19 mouse cellular contexts compared by ENCODE assay signal in the genomic region with DNA sequence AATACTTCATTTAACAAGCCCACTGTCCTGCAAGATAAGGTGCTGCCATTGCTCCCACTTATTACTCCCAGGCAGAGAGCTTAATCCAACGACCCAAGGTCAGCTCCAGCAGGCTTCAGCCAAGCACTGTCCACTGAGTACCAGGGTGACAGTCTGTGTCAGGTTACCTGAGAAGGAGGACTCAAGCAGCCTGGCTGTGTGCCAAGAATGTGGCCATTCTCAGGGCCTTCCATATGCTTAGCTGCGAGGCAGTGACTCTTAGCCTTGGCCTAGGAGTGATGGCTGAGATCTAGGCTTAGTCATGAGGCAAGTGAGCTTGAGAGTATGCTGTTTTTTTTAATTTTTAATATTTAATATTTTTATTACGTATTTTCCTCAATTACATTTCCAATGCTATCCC.
DNase-seq lines count a peak whose midpoint lies in the region; ATAC-seq lines count a peak whose summit lies in the region.
"Had no signal": no experiment of that assay in that cellular context is flagged by ENCODE, and none has a peak within 500 bp of the region (broad histone marks: within the 10 kb centered on the region; RNA-seq: fewer than 3 reads in every experiment).

No protein-coding gene starts in this region.

- H3K4me1 ChIP-seq in kidney, embryonic 15.5 days: no peaks in the 10 kb centered on the region
- H3K4me1 ChIP-seq: embryonic facial prominence, embryonic 13.5 days; forebrain, embryonic 12.5 days; hindbrain, embryonic 10.5 days had no signal

- H3K9ac ChIP-seq in kidney, embryonic 15.5 days: no peak overlapping the region
- H3K9ac ChIP-seq: embryonic facial prominence, embryonic 13.5 days; forebrain, embryonic 12.5 days; hindbrain, embryonic 14.5 days had no signal

- no peak overlapping the region for H3K27ac ChIP-seq in kidney, embryonic 15.5 days
- H3K27ac ChIP-seq: embryonic facial prominence, embryonic 13.5 days; forebrain, embryonic 12.5 days; gastrocnemius, adult 2 months; heart, embryonic 10.5 days; hindbrain, embryonic 10.5 days; hindbrain, embryonic 14.5 days had no signal

- 0 out of 2 replicates have a peak, but pooled peaks have one; percentile 52 for ATAC-seq in kidney, embryonic 15.5 days (replicated peaks; ENCODE audit: low FRiP score)
- ATAC-seq: activated CD4-positive, CD25-positive, alpha-beta regulatory T cell, adult 4 months; forebrain, embryonic 16.5 days had no signal

- H3K4me3 ChIP-seq in kidney, embryonic 15.5 days (replicated peaks): no peak overlapping the region
- H3K4me3 ChIP-seq: embryonic facial prominence, embryonic 13.5 days; forebrain, embryonic 12.5 days; gastrocnemius, adult 2 months; heart, embryonic 10.5 days; hindbrain, embryonic 10.5 days had no signal

- WGBS in kidney, embryonic 15.5 days: 66% methylated on average over 3 of the region's 3 CpGs

- DNase-seq in cerebellum, postnatal 10 days: peak; percentile 48 to 52
- DNase-seq in cerebellum, adult 9-11 months: no peak
- DNase-seq in kidney, postnatal 14 days: no peak
- DNase-seq in 416B (ENCODE audit: low read depth): peak; percentile 19
- peak; percentile 9 for DNase-seq in skeletal muscle tissue, adult 2 months (ENCODE audit: low read depth, low spot score)
- DNase-seq in left cerebral cortex, postnatal 4 days: no peak
- DNase-seq: adrenal gland, postnatal 14 days; cerebellum, adult 2 months; cerebellum, postnatal 36 days; gastrocnemius, adult 2 months; gastrocnemius, postnatal 25 days had no signal

- no peaks in the 10 kb centered on the region for H3K36me3 ChIP-seq in kidney, embryonic 15.5 days
- H3K36me3 ChIP-seq: embryonic facial prominence, embryonic 13.5 days; forebrain, embryonic 12.5 days; heart, embryonic 10.5 days; hindbrain, embryonic 10.5 days had no signal

- no peaks in the 10 kb centered on the region for H3K9me3 ChIP-seq in kidney, embryonic 15.5 days (replicated peaks)
- H3K9me3 ChIP-seq: embryonic facial prominence, embryonic 13.5 days; forebrain, embryonic 12.5 days; heart, embryonic 10.5 days; hindbrain, embryonic 10.5 days had no signal

- intact Hi-C loops in left cerebral cortex, postnatal 4 days (cut with DNase I): no loop called here

- no peak overlapping the region for H3K4me2 ChIP-seq in kidney, embryonic 15.5 days
- H3K4me2 ChIP-seq: embryonic facial prominence, embryonic 13.5 days; forebrain, embryonic 12.5 days; hindbrain, embryonic 14.5 days had no signal

- no peaks in the 10 kb centered on the region for H3K27me3 ChIP-seq in kidney, embryonic 15.5 days
- H3K27me3 ChIP-seq: embryonic facial prominence, embryonic 13.5 days; forebrain, embryonic 12.5 days had no signal

Comparison
In these comparisons a context has a peak if more than half of its experiments do, and no peak if none do; other contexts are left out.
1. DNase-seq: peak in cerebellum, postnatal 10 days (2 of 2), 416B (single experiment) and skeletal muscle tissue, adult 2 months (single experiment); none in cerebellum, adult 9-11 months (single experiment), kidney, postnatal 14 days (single experiment) and left cerebral cortex, postnatal 4 days (single experiment).